Mouse (Mus musculus): ENCODE measurements around the gene Pced1b. TPM values are rescaled to one million over a fixed set of nuclear protein-coding genes. Genes with fewer than 3 reads are reported as not detected.
A peak's percentile ranks its signal among the peaks of the same experiment; 100 is the strongest.
"Not testable (repeated sequence)": the region's sequence is repeated elsewhere in the genome, so short reads cannot be mapped to it uniquely, and the experiment has no call there.

Pced1b gene
- polyA plus RNA-seq, 1 experiment from 2014 or later = 3.2 TPM

GRCm38 (mm10) chr15:97364271-97364670 lies 117.4 kb downstream of the Pced1b start:
- not testable (repeated sequence) for H3K27ac ChIP-seq (ENCODE audit: low read depth, low read length); ATAC-seq (ENCODE audit: low FRiP score); H3K4me1 ChIP-seq (replicated peaks; ENCODE audit: control insufficient read depth, insufficient read depth, low read length); H3K36me3 ChIP-seq (ENCODE audit: control insufficient read depth, insufficient read depth, low read length); H3K4me2 ChIP-seq (replicated peaks; ENCODE audit: low read depth, low read length); H3K9ac ChIP-seq (ENCODE audit: low read depth, low read length); H3K9me3 ChIP-seq (ENCODE audit: control insufficient read depth, low read length); H3K4me3 ChIP-seq (ENCODE audit: low read depth, low read length); DNase-seq (ENCODE audit: low spot score); H3K27me3 ChIP-seq (ENCODE audit: control insufficient read depth, insufficient read depth, low read length)
- 80% methylated on average over 3 of the region's 3 CpGs for WGBS

DNA sequence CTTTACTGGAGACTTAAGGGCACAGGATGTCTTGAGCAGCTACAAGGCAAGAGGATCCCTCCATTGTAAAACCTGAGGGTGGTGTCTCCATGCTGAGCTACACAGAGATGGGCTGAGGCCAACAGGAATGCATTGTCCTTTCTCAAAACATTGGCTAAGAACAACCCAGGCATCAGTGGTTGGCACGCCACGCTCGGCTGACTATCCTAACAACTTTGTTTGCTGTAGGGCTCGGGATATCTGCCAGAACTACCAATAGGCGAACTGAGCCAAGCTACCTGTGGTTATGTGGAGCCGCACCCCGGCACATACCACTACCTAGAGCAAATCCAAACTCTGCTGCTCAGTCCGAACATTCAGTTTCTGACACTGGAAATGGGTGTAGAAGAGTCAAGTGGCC lies 118.1 kb downstream of the Pced1b start:
- H3K9ac ChIP-seq (ENCODE audit: low read depth, low read length) = no peak overlapping the region
- no peaks in the 10 kb centered on the region for H3K4me1 ChIP-seq (replicated peaks; ENCODE audit: control insufficient read depth, insufficient read depth, low read length)
- no peaks in the 10 kb centered on the region for H3K36me3 ChIP-seq (ENCODE audit: control insufficient read depth, insufficient read depth, low read length)
- H3K27ac ChIP-seq (ENCODE audit: low read depth, low read length) = no peak overlapping the region
- H3K9me3 ChIP-seq (ENCODE audit: control insufficient read depth, low read length) = no peaks in the 10 kb centered on the region
- H3K4me2 ChIP-seq (replicated peaks; ENCODE audit: low read depth, low read length) = no peak overlapping the region
- ATAC-seq (ENCODE audit: low FRiP score) (no peak), DNase-seq (ENCODE audit: low spot score) (no peak)
- WGBS = 92% methylated on average over 8 of the region's 8 CpGs
- H3K27me3 ChIP-seq (ENCODE audit: control insufficient read depth, insufficient read depth, low read length) = no peaks in the 10 kb centered on the region
- H3K4me3 ChIP-seq (ENCODE audit: low read depth, low read length) = no peak overlapping the region

- Histone ChIP-seq H3K27me3 (ENCODE audit: control insufficient read depth, insufficient read depth, low read length) (no peaks in the 10 kb centered on the region), H3K9ac (ENCODE audit: low read depth, low read length) (no peak overlapping the region), H3K9me3 (ENCODE audit: control insufficient read depth, low read length) (no peaks in the 10 kb centered on the region), H3K4me2 (replicated peaks; ENCODE audit: low read depth, low read length) (no peak overlapping the region), H3K27ac (ENCODE audit: low read depth, low read length) (no peak overlapping the region), H3K4me3 (ENCODE audit: low read depth, low read length) (no peak overlapping the region), H3K4me1 (replicated peaks; ENCODE audit: control insufficient read depth, insufficient read depth, low read length) (no peaks in the 10 kb centered on the region), H3K36me3 (ENCODE audit: control insufficient read depth, insufficient read depth, low read length) (no peaks in the 10 kb centered on the region)
- ATAC-seq (ENCODE audit: low FRiP score) (no peak), DNase-seq (ENCODE audit: low spot score) (no peak)
- 87% methylated on average over 9 of the region's 9 CpGs for WGBS
Measured at GRCm38 (mm10) chr15:97368035-97368608, 121.2 kb downstream of the Pced1b start.

DNA sequence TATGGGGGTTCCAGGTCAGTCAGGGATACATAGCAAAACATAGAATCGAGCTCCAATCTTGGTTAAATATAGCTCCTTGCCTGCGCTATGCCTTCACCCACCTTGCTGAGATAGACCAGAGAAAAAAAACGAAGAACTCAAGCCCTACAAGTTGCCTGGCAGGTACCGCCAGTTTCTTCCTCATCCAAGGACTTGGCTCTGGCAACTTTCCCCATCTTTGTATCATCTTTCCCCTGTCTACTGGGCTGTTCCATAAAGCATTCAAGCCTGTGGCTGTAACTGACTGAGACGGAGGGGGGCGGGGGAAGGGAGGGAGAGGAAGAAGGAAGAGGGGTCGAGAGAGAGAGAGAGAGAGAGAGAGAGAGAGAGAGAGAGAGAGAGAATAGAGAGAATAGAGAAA lies 121.7 kb downstream of the Pced1b start:
- Histone ChIP-seq H3K27ac (ENCODE audit: low read depth, low read length) (no peak overlapping the region), H3K4me3 (ENCODE audit: low read depth, low read length) (no peak overlapping the region), H3K9ac (ENCODE audit: low read depth, low read length) (no peak overlapping the region), H3K4me2 (replicated peaks; ENCODE audit: low read depth, low read length) (no peak overlapping the region), H3K9me3 (ENCODE audit: control insufficient read depth, low read length) (no peaks in the 10 kb centered on the region), H3K27me3 (ENCODE audit: control insufficient read depth, insufficient read depth, low read length) (no peaks in the 10 kb centered on the region), H3K4me1 (replicated peaks; ENCODE audit: control insufficient read depth, insufficient read depth, low read length) (peaks cover 1% of the 10 kb centered on the region; the same call in 1 of the 2 replicates), H3K36me3 (ENCODE audit: control insufficient read depth, insufficient read depth, low read length) (no peaks in the 10 kb centered on the region)
- WGBS = 80% methylated on average over 7 of the region's 7 CpGs
- ATAC-seq (ENCODE audit: low FRiP score) = no peak
- no peak for DNase-seq (ENCODE audit: low spot score)

- H3K27me3 ChIP-seq (ENCODE audit: control insufficient read depth, insufficient read depth, low read length) = no peaks in the 10 kb centered on the region
- no peak for DNase-seq (ENCODE audit: low spot score)
- H3K27ac ChIP-seq (ENCODE audit: low read depth, low read length) = no peak overlapping the region
- WGBS = 84% methylated on average over 10 of the region's 10 CpGs
- H3K36me3 ChIP-seq (ENCODE audit: control insufficient read depth, insufficient read depth, low read length) = no peaks in the 10 kb centered on the region
- no peak for ATAC-seq (ENCODE audit: low FRiP score)
- H3K4me3 ChIP-seq (ENCODE audit: low read depth, low read length) = no peak overlapping the region
- H3K9ac ChIP-seq (ENCODE audit: low read depth, low read length) = no peak overlapping the region
- H3K9me3 ChIP-seq (ENCODE audit: control insufficient read depth, low read length) = no peaks in the 10 kb centered on the region
- H3K4me1 ChIP-seq (replicated peaks; ENCODE audit: control insufficient read depth, insufficient read depth, low read length) = peaks cover 2% of the 10 kb centered on the region; the same call in 1 of the 2 replicates
- no peak overlapping the region for H3K4me2 ChIP-seq (replicated peaks; ENCODE audit: low read depth, low read length)
Measured at GRCm38 (mm10) chr15:97369144-97369543, 122.2 kb downstream of the Pced1b start.

DNA sequence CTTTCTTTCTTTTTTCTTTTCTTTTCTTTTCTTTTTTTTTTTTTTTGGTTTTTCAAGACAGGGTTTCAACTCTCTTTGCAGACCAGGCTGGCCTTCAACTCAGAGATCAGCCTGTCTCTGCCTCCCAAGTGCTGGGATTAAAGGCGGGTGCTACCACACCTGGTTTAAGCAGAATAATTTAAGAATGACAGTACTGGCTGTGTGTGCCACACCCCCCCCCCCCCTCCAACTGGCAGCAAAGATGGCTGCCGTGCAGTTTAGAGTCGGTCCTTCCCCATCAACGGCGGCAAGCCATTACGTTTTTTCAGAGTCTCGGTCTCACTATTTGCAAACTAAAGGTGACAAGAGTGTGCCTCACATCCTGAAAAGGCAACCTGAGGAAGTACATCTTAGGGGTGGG lies 124.0 kb downstream of the Pced1b start:
- H3K4me3 ChIP-seq (ENCODE audit: low read depth, low read length) = no peak overlapping the region
- WGBS = 93% methylated on average over 7 of the region's 7 CpGs
- ATAC-seq (ENCODE audit: low FRiP score) = no peak
- H3K4me1 ChIP-seq (replicated peaks; ENCODE audit: control insufficient read depth, insufficient read depth, low read length) = peaks cover 2% of the 10 kb centered on the region; the same call in 1 of the 2 replicates
- no peak overlapping the region for H3K9ac ChIP-seq (ENCODE audit: low read depth, low read length)
- H3K27ac ChIP-seq (ENCODE audit: low read depth, low read length) = no peak overlapping the region
- H3K4me2 ChIP-seq (replicated peaks; ENCODE audit: low read depth, low read length) = no peak overlapping the region
- H3K27me3 ChIP-seq (ENCODE audit: control insufficient read depth, insufficient read depth, low read length) = no peaks in the 10 kb centered on the region
- no peaks in the 10 kb centered on the region for H3K9me3 ChIP-seq (ENCODE audit: control insufficient read depth, low read length)
- DNase-seq (ENCODE audit: low spot score) = no peak
- no peaks in the 10 kb centered on the region for H3K36me3 ChIP-seq (ENCODE audit: control insufficient read depth, insufficient read depth, low read length)

DNA sequence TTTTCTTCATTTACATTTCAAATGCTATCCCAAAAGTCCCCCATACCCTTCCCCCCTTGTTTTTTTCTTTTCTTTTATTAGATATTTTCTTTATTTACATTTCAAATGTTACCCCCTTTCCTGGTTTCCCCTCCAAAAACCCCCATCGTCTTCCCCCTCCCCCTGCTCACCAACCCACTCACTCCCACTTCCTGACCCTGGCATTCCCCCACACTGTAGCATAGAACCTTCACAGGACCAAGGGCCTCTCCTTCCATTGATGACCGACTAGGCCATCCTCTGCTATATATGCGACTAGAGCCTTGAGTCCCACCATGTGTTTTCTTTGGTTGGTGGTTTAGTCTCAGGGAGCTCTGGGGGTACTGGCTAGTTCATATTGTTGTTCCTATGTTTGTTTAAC lies 125.1 kb downstream of the Pced1b start:
- H3K4me2 ChIP-seq (replicated peaks; ENCODE audit: low read depth, low read length); H3K27me3 ChIP-seq (ENCODE audit: control insufficient read depth, insufficient read depth, low read length); H3K27ac ChIP-seq (ENCODE audit: low read depth, low read length); H3K4me1 ChIP-seq (replicated peaks; ENCODE audit: control insufficient read depth, insufficient read depth, low read length); H3K9me3 ChIP-seq (ENCODE audit: control insufficient read depth, low read length); H3K4me3 ChIP-seq (ENCODE audit: low read depth, low read length); H3K36me3 ChIP-seq (ENCODE audit: control insufficient read depth, insufficient read depth, low read length); DNase-seq (ENCODE audit: low spot score); H3K9ac ChIP-seq (ENCODE audit: low read depth, low read length); ATAC-seq (ENCODE audit: low FRiP score): not testable (repeated sequence)
- 53% methylated on average over 3 of the region's 3 CpGs for WGBS

DNA sequence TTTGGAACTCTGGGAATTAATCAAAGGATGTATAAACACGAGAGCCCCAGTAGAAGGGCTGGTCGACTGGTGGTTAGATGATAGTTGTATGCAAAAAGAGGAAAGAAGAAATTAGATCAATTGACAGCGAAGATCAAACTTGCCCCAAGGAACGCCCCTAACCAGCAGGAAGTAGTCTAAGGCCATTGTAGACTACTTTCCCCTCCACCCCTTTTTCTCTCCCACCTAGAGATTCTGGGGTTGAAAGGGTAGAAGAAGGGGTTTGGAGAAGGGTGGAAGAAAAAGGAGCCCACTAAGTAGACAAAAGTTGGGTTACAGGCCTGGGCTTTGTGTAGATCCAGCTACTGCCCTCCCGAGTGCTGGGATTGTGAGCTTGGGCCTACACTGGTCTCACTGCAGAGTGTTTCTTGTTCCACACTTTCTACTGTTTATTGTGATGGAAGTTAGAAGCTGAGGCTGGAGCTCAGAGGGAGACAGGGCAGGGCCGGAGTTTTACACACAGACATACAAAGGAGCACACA lies 125.8 kb downstream of the Pced1b start:
- Histone ChIP-seq H3K36me3 (ENCODE audit: control insufficient read depth, insufficient read depth, low read length) (no peaks in the 10 kb centered on the region), H3K4me2 (replicated peaks; ENCODE audit: low read depth, low read length) (no peak overlapping the region), H3K27ac (ENCODE audit: low read depth, low read length) (no peak overlapping the region), H3K4me1 (replicated peaks; ENCODE audit: control insufficient read depth, insufficient read depth, low read length) (peaks cover 2% of the 10 kb centered on the region; the same call in 1 of the 2 replicates), H3K4me3 (ENCODE audit: low read depth, low read length) (no peak overlapping the region), H3K9ac (ENCODE audit: low read depth, low read length) (no peak overlapping the region), H3K9me3 (ENCODE audit: control insufficient read depth, low read length) (no peaks in the 10 kb centered on the region), H3K27me3 (ENCODE audit: control insufficient read depth, insufficient read depth, low read length) (no peaks in the 10 kb centered on the region)
- 46% methylated on average over 6 of the region's 6 CpGs for WGBS
- ATAC-seq (ENCODE audit: low FRiP score) (no peak), DNase-seq (ENCODE audit: low spot score) (peak; percentile 20)
